Comparison of ENCODE assay signal across 10 mouse cellular contexts in genomic region chr9:14751503-14752000, GRCm38 (mm10). TPM values are rescaled to one million over a fixed set of nuclear protein-coding genes. Genes with fewer than 3 reads are reported as not detected.
DNase-seq lines count a peak whose midpoint lies in the region; ATAC-seq and TF ChIP-seq lines count a peak whose summit lies in the region.
"Had no signal": no experiment of that assay in that cellular context is flagged by ENCODE, and none has a peak within 500 bp of the region (broad histone marks: within the 10 kb centered on the region; RNA-seq: fewer than 3 reads in every experiment).

No protein-coding gene starts in this region.

- H3K4me2 ChIP-seq in kidney, embryonic 16.5 days (replicated peaks; ENCODE audit: low read depth, low read length): peak overlapping the region; percentile 99

- TF ChIP-seq CTCF in heart, adult 2 months (IDR thresholded peaks at IDR 0.05): no peak

- intact Hi-C loops in heart, adult 2 months (cut with DNase I): no loop called here

- peak overlapping the region; percentile 70 for H3K9ac ChIP-seq in heart, adult 2 months (ENCODE audit: low read depth, low read length)
- H3K9ac ChIP-seq in kidney, embryonic 16.5 days (replicated peaks; ENCODE audit: low read length): peak overlapping the region; percentile 81

- 2% methylated on average over 50 of the region's 50 CpGs for WGBS in heart, adult 2 months
- WGBS in kidney, embryonic 16.5 days: under 1% methylated on average over 50 of the region's 50 CpGs
- 2% methylated on average over 50 of the region's 50 CpGs for WGBS in midbrain, embryonic 10.5 days

- H3K9me3 ChIP-seq in kidney, embryonic 16.5 days (ENCODE audit: low read length): no peaks in the 10 kb centered on the region
- no peaks in the 10 kb centered on the region for H3K9me3 ChIP-seq in midbrain, embryonic 10.5 days (replicated peaks)
- H3K9me3 ChIP-seq: G1E had no signal

- no peak overlapping the region for H3K27ac ChIP-seq in heart, adult 2 months
- H3K27ac ChIP-seq in kidney, embryonic 16.5 days (ENCODE audit: low read length): no peak overlapping the region
- H3K27ac ChIP-seq in midbrain, embryonic 10.5 days (replicated peaks): peak overlapping the region; percentile 82

- TF ChIP-seq EP300 in heart, adult 2 months (IDR thresholded peaks at IDR 0.05; ENCODE audit: insufficient read depth, low read depth, low read length): no peak

- no peaks in the 10 kb centered on the region; the same call in 1 of the 2 replicates for H3K4me1 ChIP-seq in heart, adult 2 months (ENCODE audit: control insufficient read depth, insufficient read depth, low read length)
- H3K4me1 ChIP-seq in kidney, embryonic 16.5 days (ENCODE audit: insufficient read depth, low read length): peaks cover 8% of the 10 kb centered on the region; the same call in 1 of the 2 replicates
- H3K4me1 ChIP-seq in midbrain, embryonic 10.5 days: peaks cover 16% of the 10 kb centered on the region

- peak in 1 of 2 experiments; percentile 17 for DNase-seq in heart, adult 2 months
- DNase-seq in heart, adult 9 months (ENCODE audit: low spot score in 2 of 2): no peak
- peak; percentile 37 for DNase-seq in adrenal gland, postnatal 25 days
- peak; percentile 10 for DNase-seq in gastrocnemius, postnatal 25 days
- DNase-seq in midbrain, embryonic 10.5 days (ENCODE audit: low spot score): peak; percentile 57
- peak; percentile 11 to 14 for DNase-seq in thymus, adult 18-20 months
- no peak for DNase-seq in left cerebral cortex, adult 8-10 months (ENCODE audit: low spot score in 2 of 2)

- no peaks in the 10 kb centered on the region for H3K79me2 ChIP-seq in heart, adult 2 months (replicated peaks; ENCODE audit: control insufficient read depth, insufficient read depth, low read length)

- no peaks in the 10 kb centered on the region for H3K36me3 ChIP-seq in heart, adult 2 months (ENCODE audit: control insufficient read depth, insufficient read depth, low read length)
- H3K36me3 ChIP-seq in kidney, embryonic 16.5 days (ENCODE audit: insufficient read depth, low read length): no peaks in the 10 kb centered on the region
- no peaks in the 10 kb centered on the region for H3K36me3 ChIP-seq in midbrain, embryonic 10.5 days
- H3K36me3 ChIP-seq: G1E had no signal

- no peak for TF ChIP-seq POLR2A in heart, adult 2 months (IDR thresholded peaks at IDR 0.05; ENCODE audit: insufficient read depth, low read depth, low read length)

- ATAC-seq in kidney, embryonic 16.5 days (ENCODE audit: low FRiP score, low TSS enrichment): peak; percentile 87

- H3K27me3 ChIP-seq in heart, adult 2 months (ENCODE audit: control insufficient read depth, insufficient read depth, low read length): no peaks in the 10 kb centered on the region
- H3K27me3 ChIP-seq in kidney, embryonic 16.5 days (ENCODE audit: insufficient read depth, low read length): no peaks in the 10 kb centered on the region
- peaks cover 50% of the 10 kb centered on the region for H3K27me3 ChIP-seq in midbrain, embryonic 10.5 days (ENCODE audit: low read depth, poor library complexity, severe bottlenecking)

- H3K4me3 ChIP-seq in heart, adult 2 months: peak overlapping the region; percentile 67
- H3K4me3 ChIP-seq in kidney, embryonic 16.5 days (ENCODE audit: low read length): peak overlapping the region; percentile 60
- H3K4me3 ChIP-seq in midbrain, embryonic 10.5 days: peak overlapping the region; percentile 70

RNA-seq across cellular contexts. Expression of gene Fut4, which starts 0.6 kb away (rescaled TPM):
- total RNA-seq in heart, adult 2 months (2021): under 1 TPM; 0.39 to 0.43 TPM
- polyA plus RNA-seq in heart, adult 2 months (2012; rRNA removed): 0.49 and 0.59 TPM in 2 replicates
- 0.95 and 1.3 TPM in 2 replicates for total RNA-seq in adrenal gland, postnatal 25 days (2021)
- total RNA-seq in gastrocnemius, postnatal 25 days (2021): under 1 TPM; 0.15 to 0.35 TPM
- polyA plus RNA-seq in kidney, embryonic 16.5 days (2015; fragmentation: Nextera tagmentation; extraction: Ambion mirVana): 3.0 and 3.2 TPM in 2 replicates
- polyA plus RNA-seq in midbrain, embryonic 10.5 days (2016; fragmentation: Nextera tagmentation; extraction: Ambion mirVana): 1.8 and 2.0 TPM in 2 replicates
- under 1 TPM; 0.15 to 0.32 (median 0.21) TPM for total RNA-seq in left cerebral cortex, adult 8-10 months (2022)
- polyA plus RNA-seq: G1E had no signal

RNA-seq across cellular contexts. Expression of gene Piwil4, which starts 11.0 kb away (rescaled TPM):
- total RNA-seq in heart, adult 2 months (2021): not detected
- polyA plus RNA-seq in heart, adult 2 months (2012; rRNA removed): not detected in 2 replicates
- 0.12 TPM in 1 of 2 replicates, not detected in the other for total RNA-seq in adrenal gland, postnatal 25 days (2021)
- not detected for total RNA-seq in gastrocnemius, postnatal 25 days (2021)
- polyA plus RNA-seq in kidney, embryonic 16.5 days (2015; fragmentation: Nextera tagmentation; extraction: Ambion mirVana): 0.30 TPM in 1 of 2 replicates, not detected in the other
- 0.04 and 0.11 TPM in 2 replicates for polyA plus RNA-seq in midbrain, embryonic 10.5 days (2016; fragmentation: Nextera tagmentation; extraction: Ambion mirVana)
- not detected for total RNA-seq in left cerebral cortex, adult 8-10 months (2022)

RNA-seq across cellular contexts. Expression of gene 1700012B09Rik, which starts 19.3 kb away (rescaled TPM):
- total RNA-seq in heart, adult 2 months (2021): not detected
- not detected in 2 replicates for polyA plus RNA-seq in heart, adult 2 months (2012; rRNA removed)
- total RNA-seq in adrenal gland, postnatal 25 days (2021): not detected in 2 replicates
- not detected for total RNA-seq in gastrocnemius, postnatal 25 days (2021)
- not detected in 2 replicates for polyA plus RNA-seq in kidney, embryonic 16.5 days (2015; fragmentation: Nextera tagmentation; extraction: Ambion mirVana)
- 0.38 TPM in 1 of 2 replicates, not detected in the other for polyA plus RNA-seq in midbrain, embryonic 10.5 days (2016; fragmentation: Nextera tagmentation; extraction: Ambion mirVana)
- under 1 TPM in 1 of 4 experiments, not detected in 3; 0.59 TPM for total RNA-seq in left cerebral cortex, adult 8-10 months (2022)
- total RNA-seq: G1E had no signal
- polyA plus RNA-seq: G1E; large intestine, adult 2 months had no signal

RNA-seq across cellular contexts. Expression of gene Mre11a, which starts 32.9 kb away (rescaled TPM):
- 10 to 100 TPM in 1 of 2 experiments, 1 to 10 TPM in 1; 9.8 to 10.4 TPM for total RNA-seq in heart, adult 2 months (2021)
- 2.8 and 7.0 TPM in 2 replicates for polyA plus RNA-seq in heart, adult 2 months (2012; rRNA removed)
- 20.4 and 22.0 TPM in 2 replicates for total RNA-seq in adrenal gland, postnatal 25 days (2021)
- 1 to 10 TPM; 7.4 to 8.8 TPM for total RNA-seq in gastrocnemius, postnatal 25 days (2021)
- polyA plus RNA-seq in kidney, embryonic 16.5 days (2015; fragmentation: Nextera tagmentation; extraction: Ambion mirVana): 23.8 and 25.6 TPM in 2 replicates
- 34.1 and 38.6 TPM in 2 replicates for polyA plus RNA-seq in midbrain, embryonic 10.5 days (2016; fragmentation: Nextera tagmentation; extraction: Ambion mirVana)
- total RNA-seq in left cerebral cortex, adult 8-10 months (2022): 10 to 100 TPM; 14.6 to 19.7 (median 16.2) TPM

RNA-seq across cellular contexts. Expression of gene Ankrd49, which starts 33.1 kb away (rescaled TPM):
- 1 to 10 TPM; 5.3 to 7.6 TPM for total RNA-seq in heart, adult 2 months (2021)
- polyA plus RNA-seq in heart, adult 2 months (2012; rRNA removed): 3.9 and 6.9 TPM in 2 replicates
- 14.8 and 18.0 TPM in 2 replicates for total RNA-seq in adrenal gland, postnatal 25 days (2021)
- total RNA-seq in gastrocnemius, postnatal 25 days (2021): 1 to 10 TPM; 6.0 to 8.5 TPM
- polyA plus RNA-seq in kidney, embryonic 16.5 days (2015; fragmentation: Nextera tagmentation; extraction: Ambion mirVana): 40.3 and 40.5 TPM in 2 replicates
- 56.6 and 57.7 TPM in 2 replicates for polyA plus RNA-seq in midbrain, embryonic 10.5 days (2016; fragmentation: Nextera tagmentation; extraction: Ambion mirVana)
- total RNA-seq in left cerebral cortex, adult 8-10 months (2022): 10 to 100 TPM; 13.2 to 15.8 (median 13.7) TPM

Comparison
In these comparisons a context has a peak if more than half of its experiments do, and no peak if none do; other contexts are left out.
1. DNase-seq: peak in adrenal gland, postnatal 25 days (single experiment), gastrocnemius, postnatal 25 days (single experiment), midbrain, embryonic 10.5 days (single experiment) and thymus, adult 18-20 months (2 of 2); none in heart, adult 9 months (0 of 2) and left cerebral cortex, adult 8-10 months (0 of 2).
2. Peak in every context shown above with its lines, with median percentiles within 50 percentile points of each other: H3K4me3 ChIP-seq.